In the genomic region with DNA sequence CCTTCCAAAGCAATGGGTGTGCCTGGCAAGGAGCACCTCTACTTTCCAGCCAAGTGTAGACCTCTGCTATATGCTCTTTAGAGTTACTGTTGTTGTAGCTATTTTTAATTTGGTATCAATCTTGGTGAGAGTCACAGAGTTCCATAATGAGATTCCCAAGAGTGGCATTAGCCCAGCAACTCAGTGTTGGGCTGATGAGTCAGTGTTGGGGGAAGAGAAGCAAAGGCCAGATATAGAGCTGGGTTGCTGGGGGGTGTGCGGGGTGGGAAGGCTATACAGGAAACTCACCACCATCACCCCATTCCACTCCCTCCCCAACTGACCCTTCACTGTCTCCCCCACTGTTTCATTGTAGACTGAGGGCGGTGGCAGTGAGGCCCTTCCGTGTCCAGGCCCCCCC, we compare ENCODE assay signal across 25 mouse cellular contexts. TPM values are rescaled to one million over a fixed set of nuclear protein-coding genes. Genes with fewer than 3 reads are reported as not detected.
A peak's percentile ranks its signal among the peaks of the same experiment; 100 is the strongest.
DNase-seq lines count a peak whose midpoint lies in the region; ATAC-seq and TF ChIP-seq lines count a peak whose summit lies in the region.
"Had no signal": no experiment of that assay in that cellular context is flagged by ENCODE, and none has a peak within 500 bp of the region (broad histone marks: within the 10 kb centered on the region; RNA-seq: fewer than 3 reads in every experiment).

No protein-coding gene starts in this region.

- peak overlapping the region; percentile 29; the same call in 1 of the 2 replicates for H3K27ac ChIP-seq in heart, embryonic 12.5 days (ENCODE audit: poor library complexity, severe bottlenecking)
- no peak overlapping the region for H3K27ac ChIP-seq in kidney, postnatal 0 days
- peak overlapping the region; percentile 11; the same call in 1 of the 2 replicates for H3K27ac ChIP-seq in ES-E14 (ENCODE audit: insufficient read depth, low read depth, low read length, poor library complexity, severe bottlenecking)
- H3K27ac ChIP-seq: embryonic facial prominence, embryonic 12.5 days; forebrain, embryonic 15.5 days; hindbrain, embryonic 12.5 days; kidney, embryonic 15.5 days; limb, embryonic 10.5 days; liver, embryonic 15.5 days; lung, embryonic 15.5 days; midbrain, embryonic 15.5 days; neural tube, embryonic 13.5 days; stomach, embryonic 15.5 days had no signal

- 79% methylated on average over 3 of the region's 3 CpGs for WGBS in heart, embryonic 12.5 days
- 92% methylated on average over 3 of the region's 3 CpGs for WGBS in kidney, postnatal 0 days

- peaks cover 94% of the 10 kb centered on the region for H3K36me3 ChIP-seq in heart, embryonic 12.5 days
- peaks cover 58% of the 10 kb centered on the region for H3K36me3 ChIP-seq in kidney, postnatal 0 days (ENCODE audit: insufficient read depth, low read length)
- H3K36me3 ChIP-seq in ES-E14 (ENCODE audit: control insufficient read depth, insufficient read depth, low read length, poor library complexity, severe bottlenecking), result peaks cover 57% of the 10 kb centered on the region

- no peaks in the 10 kb centered on the region for H3K9me3 ChIP-seq in heart, embryonic 12.5 days (replicated peaks)
- no peaks in the 10 kb centered on the region for H3K9me3 ChIP-seq in kidney, postnatal 0 days (replicated peaks; ENCODE audit: low read length)
- H3K9me3 ChIP-seq in ES-E14 (ENCODE audit: control insufficient read depth, insufficient read depth, low read depth, low read length), result no peaks in the 10 kb centered on the region
- H3K9me3 ChIP-seq: embryonic facial prominence, embryonic 12.5 days; forebrain, embryonic 15.5 days; hindbrain, embryonic 12.5 days; kidney, embryonic 15.5 days; limb, embryonic 10.5 days; liver, embryonic 15.5 days; lung, embryonic 15.5 days; midbrain, embryonic 15.5 days; neural tube, embryonic 13.5 days; stomach, embryonic 15.5 days had no signal

- H3K27me3 ChIP-seq in heart, embryonic 12.5 days (replicated peaks), result no peaks in the 10 kb centered on the region
- no peaks in the 10 kb centered on the region for H3K27me3 ChIP-seq in kidney, postnatal 0 days (ENCODE audit: insufficient read depth, low read length)
- H3K27me3 ChIP-seq: embryonic facial prominence, embryonic 12.5 days; forebrain, embryonic 15.5 days; hindbrain, embryonic 12.5 days; kidney, embryonic 15.5 days; liver, embryonic 15.5 days; lung, embryonic 15.5 days; midbrain, embryonic 15.5 days; neural tube, embryonic 13.5 days; stomach, embryonic 15.5 days had no signal

- TF ChIP-seq CTCF in kidney, postnatal 0 days (IDR thresholded peaks at IDR 0.05; ENCODE audit: low read depth), result no peak

- peaks cover 19% of the 10 kb centered on the region for H3K4me1 ChIP-seq in heart, embryonic 12.5 days (replicated peaks)
- H3K4me1 ChIP-seq in kidney, postnatal 0 days (replicated peaks; ENCODE audit: insufficient read depth, low read length), result no peaks in the 10 kb centered on the region
- no peaks in the 10 kb centered on the region; a peak in 1 of 4 replicates for H3K4me1 ChIP-seq in ES-E14 (ENCODE audit: control insufficient read depth in 2 of 2, insufficient read depth in 2 of 2, low read length in 2 of 2, poor library complexity in 1 of 2)
- H3K4me1 ChIP-seq: embryonic facial prominence, embryonic 12.5 days; forebrain, embryonic 15.5 days; kidney, embryonic 15.5 days; limb, embryonic 10.5 days; liver, embryonic 15.5 days; midbrain, embryonic 15.5 days had no signal

- in situ Hi-C loops in ES-E14 (cut with MboI; ENCODE audit: low sequenced_read_pairs in 2 of 2, unreplicated experiment in 2 of 2), result loop anchor here in 1 of 2 experiments (25.0 kb wide), 1 partner anchor 194 kb away; a partner anchor contains a TSS

- no peak overlapping the region for H3K9ac ChIP-seq in heart, embryonic 12.5 days
- no peak overlapping the region for H3K9ac ChIP-seq in kidney, postnatal 0 days (ENCODE audit: low read depth, low read length)
- H3K9ac ChIP-seq in ES-E14 (ENCODE audit: insufficient read depth, low read depth, low read length, poor library complexity, severe bottlenecking), result no peak overlapping the region
- H3K9ac ChIP-seq: embryonic facial prominence, embryonic 12.5 days; forebrain, embryonic 15.5 days; hindbrain, embryonic 12.5 days; kidney, embryonic 15.5 days; liver, embryonic 15.5 days; lung, embryonic 15.5 days; midbrain, embryonic 15.5 days; neural tube, embryonic 13.5 days; stomach, embryonic 15.5 days had no signal

- intact Hi-C loops in heart, postnatal 10 days (cut with DNase I), result no loop called here

- no peak overlapping the region for H3K4me3 ChIP-seq in heart, embryonic 12.5 days
- no peak overlapping the region for H3K4me3 ChIP-seq in kidney, postnatal 0 days (replicated peaks; ENCODE audit: low read depth, low read length)
- no peak overlapping the region for H3K4me3 ChIP-seq in ES-E14 (ENCODE audit: insufficient read depth in 1 of 2, low read depth in 1 of 2, low read length in 2 of 2, poor library complexity in 1 of 2, severe bottlenecking in 1 of 2)
- H3K4me3 ChIP-seq: embryonic facial prominence, embryonic 12.5 days; erythroblast, embryonic 14.5 days; forebrain, embryonic 15.5 days; hindbrain, embryonic 12.5 days; kidney, embryonic 15.5 days; limb, embryonic 10.5 days; liver, embryonic 15.5 days; lung, embryonic 15.5 days; midbrain, embryonic 15.5 days; neural tube, embryonic 13.5 days; stomach, embryonic 15.5 days had no signal

- no peak for DNase-seq in heart, postnatal 10 days
- no peak for DNase-seq in kidney, postnatal 0 days (ENCODE audit: low spot score)
- no peak for DNase-seq in kidney, adult 9 months
- DNase-seq in ES-E14 (ENCODE audit: low read depth, low spot score), result no peak
- DNase-seq in brain, adult 2 months (ENCODE audit: low read depth, low spot score), result peak; percentile 68
- no peak for DNase-seq in adrenal gland, postnatal 14 days
- DNase-seq: adrenal gland, postnatal 36 days; cerebellum, adult 11 months; kidney, postnatal 4 days; liver; lung, postnatal 36 days; thymus, postnatal 36 days had no signal

- H3K4me2 ChIP-seq in heart, embryonic 12.5 days, result no peak overlapping the region
- no peak overlapping the region for H3K4me2 ChIP-seq in kidney, postnatal 0 days (ENCODE audit: low read length)
- H3K4me2 ChIP-seq: embryonic facial prominence, embryonic 12.5 days; forebrain, embryonic 15.5 days; hindbrain, embryonic 12.5 days; kidney, embryonic 15.5 days; liver, embryonic 15.5 days; lung, embryonic 15.5 days; midbrain, embryonic 15.5 days; neural tube, embryonic 13.5 days; stomach, embryonic 15.5 days had no signal

- ATAC-seq in heart, embryonic 12.5 days (ENCODE audit: insufficient number of reproducible peaks, low FRiP score), result 0 out of 2 replicates have a peak, but pooled peaks have one; percentile 20
- 0 out of 2 replicates have a peak, but pooled peaks have one; percentile 16 for ATAC-seq in kidney, postnatal 0 days (replicated peaks; ENCODE audit: low FRiP score, low read depth)
- ATAC-seq: forebrain, embryonic 15.5 days; intestine, postnatal 0 days; midbrain, embryonic 15.5 days had no signal

TF ChIP-seq in ES-E14, 5 proteins besides CTCF, POLR2A, EP300 and RAD21:
- TF ChIP-seq CHD2 (IDR thresholded peaks at IDR 0.05; ENCODE audit: low read depth, low read length), result no peak
- TF ChIP-seq ZNF384 (IDR thresholded peaks at IDR 0.05; ENCODE audit: low read depth, low read length), result no peak
- no peak for TF ChIP-seq MAFK (IDR thresholded peaks at IDR 0.05; ENCODE audit: insufficient read depth, low read depth, low read length)
- TF ChIP-seq ZC3H11A (IDR thresholded peaks at IDR 0.05; ENCODE audit: borderline replicate concordance, low read depth, low read length), result no peak
- TF ChIP-seq HCFC1 (IDR thresholded peaks at IDR 0.05; ENCODE audit: borderline replicate concordance, insufficient read depth, low read length), result no peak

RNA-seq across cellular contexts. Expression of a gene that starts 36.4 kb away (rescaled TPM):
- polyA plus RNA-seq in heart, embryonic 12.5 days (2016; fragmentation: Nextera tagmentation; extraction: Ambion mirVana), result 111 and 118 TPM in 2 replicates
- 10 to 100 TPM; 42.1 to 47.5 TPM for total RNA-seq in heart, postnatal 10 days (2021)
- 58.1 and 63.8 TPM in 2 replicates for polyA plus RNA-seq in kidney, postnatal 0 days (2015; fragmentation: Nextera tagmentation; extraction: Ambion mirVana)
- total RNA-seq in ES-E14 (2012; rRNA removed), result 56.9 and 64.3 TPM in 2 replicates
- total RNA-seq in adrenal gland, postnatal 14 days (2021), result 55.9 and 57.0 TPM in 2 replicates

RNA-seq across cellular contexts. Expression of a gene that starts 36.6 kb away (rescaled TPM):
- 114 and 120 TPM in 2 replicates for polyA plus RNA-seq in heart, embryonic 12.5 days (2016; fragmentation: Nextera tagmentation; extraction: Ambion mirVana)
- total RNA-seq in heart, postnatal 10 days (2021), result 10 to 100 TPM; 67.7 to 78.4 TPM
- 86.5 and 88.9 TPM in 2 replicates for polyA plus RNA-seq in kidney, postnatal 0 days (2015; fragmentation: Nextera tagmentation; extraction: Ambion mirVana)
- total RNA-seq in ES-E14 (2012; rRNA removed), result 191 and 204 TPM in 2 replicates
- 82.6 and 95.2 TPM in 2 replicates for total RNA-seq in adrenal gland, postnatal 14 days (2021)
